Mouse (Mus musculus) gastrocnemius, postnatal 10 days (tissue): ENCODE measurements at regions not wholly inside any gene's neighbourhood (a gene's known extent, or its start where the extent isn't known, plus 50 kb on each side); places are given as distances from the start of the nearest gene placed in this dataset.

Experiments
- DNase-seq: peaks from one replicate; pipeline ENCODE4 v3.0.0; 2021; ENCODE audit warnings: mixed read lengths

DNA sequence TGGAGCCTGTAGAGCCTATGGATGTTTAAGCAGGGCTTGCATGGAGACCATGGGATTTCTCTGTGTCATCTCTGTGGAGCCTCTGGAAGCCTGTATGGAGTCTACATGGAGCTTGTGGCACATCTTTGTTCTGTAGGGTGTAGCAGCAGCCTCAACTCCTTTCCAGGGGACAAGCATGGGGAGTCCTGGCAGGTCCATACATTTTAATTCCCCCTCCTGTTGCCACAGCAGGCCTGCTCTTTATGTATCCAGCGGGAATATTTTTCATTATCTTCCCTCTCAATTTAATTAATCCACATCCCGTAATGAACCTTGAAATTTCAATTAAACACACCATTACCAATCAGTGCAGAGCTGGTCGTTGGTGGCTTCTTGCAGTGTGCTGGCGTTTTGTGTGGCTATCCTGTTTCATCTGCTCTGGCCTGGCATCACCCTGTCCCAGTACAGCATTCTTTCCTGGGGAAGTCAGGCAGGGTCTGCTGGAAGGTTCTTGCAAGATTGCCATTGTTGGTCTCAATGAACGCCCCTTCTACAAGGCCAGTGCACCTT is 81.8 kb upstream of the Hdac4 start:
- DNase-seq, result no peak

DNA sequence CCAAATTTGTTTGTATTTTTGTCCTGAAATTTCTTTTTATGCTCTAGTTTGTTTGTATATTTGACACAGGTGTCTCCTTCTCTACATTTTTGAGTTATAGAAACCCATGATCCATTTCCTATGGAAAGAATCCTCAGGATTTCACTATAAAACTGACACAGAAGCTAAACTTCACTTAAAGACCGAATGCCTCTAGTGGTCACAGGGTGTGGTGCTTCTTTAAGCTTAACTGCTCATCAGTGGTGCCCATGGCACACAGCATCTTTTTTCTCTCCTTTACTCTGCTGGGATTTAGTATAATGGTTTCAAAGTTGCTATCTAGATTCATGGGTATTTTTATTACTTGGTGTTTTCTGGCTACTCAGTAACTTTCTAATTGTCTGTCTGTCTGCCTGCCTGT is 79.9 kb upstream of the Hdac4 start:
- no peak for DNase-seq

DNA sequence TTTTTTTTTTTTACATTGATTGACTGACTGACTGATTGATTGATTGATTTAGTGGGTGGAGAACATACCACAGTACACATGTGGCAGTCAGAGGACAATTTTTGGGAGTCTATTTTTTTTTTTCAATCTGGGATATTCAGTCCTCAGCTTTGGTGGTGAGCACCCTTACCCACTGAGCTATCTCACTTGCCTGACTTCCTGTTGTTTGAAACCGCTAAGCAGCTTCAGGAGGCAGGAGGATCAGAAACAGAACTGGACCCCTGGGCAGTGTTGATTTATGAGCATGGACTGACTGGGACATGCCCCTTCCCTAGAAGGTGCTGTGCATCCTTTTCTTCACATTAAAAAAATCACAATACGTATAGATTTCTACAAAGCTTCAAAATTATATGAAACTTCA is 78.3 kb upstream of the Hdac4 start:
- no peak for DNase-seq

DNA sequence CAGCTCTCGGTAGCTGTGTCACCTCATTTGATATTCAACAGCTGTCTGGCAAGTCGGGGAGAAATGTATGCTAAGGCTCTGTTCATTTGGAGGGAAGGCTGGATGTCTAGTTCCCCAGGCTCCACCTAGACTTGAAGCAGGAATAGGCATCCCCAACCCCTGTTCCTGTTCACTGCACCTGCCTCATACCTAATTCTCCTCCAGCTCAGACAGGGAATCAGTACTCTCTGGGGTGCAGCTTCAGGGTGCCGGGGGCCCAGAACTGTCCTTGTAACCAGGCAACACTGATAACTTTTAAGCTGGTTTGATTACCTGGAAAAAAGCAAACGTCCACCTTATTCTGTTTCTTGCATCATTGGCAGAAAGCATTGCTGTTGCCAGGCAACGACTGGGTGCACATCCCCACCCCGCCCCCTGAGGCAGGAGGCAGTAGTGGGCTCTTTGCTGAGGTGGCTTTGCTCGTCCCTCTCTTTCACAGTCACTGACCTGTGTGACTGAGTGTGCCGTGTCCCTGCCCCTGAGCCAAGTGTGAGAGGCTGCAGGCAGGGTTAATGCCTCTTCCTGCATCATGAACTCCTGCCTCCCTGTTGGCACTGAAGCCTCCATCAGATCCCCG is 76.3 kb upstream of the Hdac4 start:
- no peak for DNase-seq

DNA sequence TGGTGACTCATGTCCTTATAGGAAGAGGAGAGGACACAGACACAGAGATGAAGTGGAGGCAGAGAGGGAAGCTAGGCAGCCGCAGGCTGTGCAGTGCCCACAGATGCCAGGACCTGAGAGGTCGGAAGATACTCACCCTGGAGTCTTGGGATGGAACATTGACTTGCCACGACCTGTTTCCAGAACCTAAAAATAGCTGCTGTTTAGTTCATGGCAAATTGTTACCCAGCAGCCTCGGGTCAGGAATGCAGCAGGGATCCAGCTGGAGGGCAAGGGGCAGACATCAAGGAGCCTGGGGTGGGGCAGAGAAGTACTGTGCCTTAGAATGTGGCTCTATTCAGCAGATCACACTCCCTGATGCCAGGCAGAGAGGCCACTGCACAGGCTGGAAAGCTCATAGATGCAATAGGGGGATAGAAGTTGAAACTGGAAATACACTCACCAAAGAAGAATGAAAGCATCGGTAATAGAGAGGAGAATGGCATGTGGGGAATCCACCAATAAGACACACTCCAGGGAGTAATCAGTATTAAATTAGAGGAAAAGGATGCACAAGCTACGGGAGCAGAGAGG is 75.1 kb upstream of the Hdac4 start:
- no peak for DNase-seq

DNA sequence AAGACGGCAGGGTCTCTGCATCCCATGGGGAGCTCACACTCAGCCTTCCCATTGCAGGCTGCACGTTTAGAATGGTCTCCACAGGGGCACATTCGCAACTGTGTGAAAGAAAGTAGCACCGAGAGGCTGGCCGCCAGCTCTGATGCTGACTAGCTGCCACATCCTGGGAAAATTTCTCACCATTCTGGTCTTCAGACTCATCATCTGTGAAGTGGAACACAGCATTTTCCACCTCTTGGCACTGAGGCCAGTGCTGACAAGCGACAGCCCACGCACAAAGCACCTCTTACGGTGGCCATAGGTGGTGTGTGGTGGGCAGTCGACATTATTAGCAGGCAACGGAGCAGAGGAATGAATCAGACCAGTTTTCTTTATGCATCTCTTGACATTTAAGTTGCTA is 74.0 kb upstream of the Hdac4 start:
- DNase-seq, result no peak

DNA sequence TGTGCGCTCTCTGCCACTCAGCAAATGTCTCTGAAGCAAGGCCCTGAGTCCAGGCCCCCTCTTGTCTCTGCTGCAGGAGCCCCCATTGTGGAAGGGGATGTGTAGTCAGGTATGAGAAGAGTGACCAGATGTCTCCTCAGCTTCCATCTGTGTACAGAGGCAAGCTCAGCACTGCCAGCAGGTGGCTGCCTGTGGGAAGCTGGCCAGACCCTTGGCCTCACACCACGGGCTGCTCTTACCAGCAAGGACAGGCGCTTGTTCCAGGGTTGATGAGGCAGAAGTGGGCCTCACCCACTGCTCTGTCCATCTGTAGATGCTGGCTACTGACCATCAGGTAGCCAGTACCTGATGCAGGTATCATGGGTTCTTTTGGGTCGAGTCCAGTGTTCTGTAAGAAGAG is 69.4 kb upstream of the Hdac4 start:
- DNase-seq, result peak; percentile 61

DNA sequence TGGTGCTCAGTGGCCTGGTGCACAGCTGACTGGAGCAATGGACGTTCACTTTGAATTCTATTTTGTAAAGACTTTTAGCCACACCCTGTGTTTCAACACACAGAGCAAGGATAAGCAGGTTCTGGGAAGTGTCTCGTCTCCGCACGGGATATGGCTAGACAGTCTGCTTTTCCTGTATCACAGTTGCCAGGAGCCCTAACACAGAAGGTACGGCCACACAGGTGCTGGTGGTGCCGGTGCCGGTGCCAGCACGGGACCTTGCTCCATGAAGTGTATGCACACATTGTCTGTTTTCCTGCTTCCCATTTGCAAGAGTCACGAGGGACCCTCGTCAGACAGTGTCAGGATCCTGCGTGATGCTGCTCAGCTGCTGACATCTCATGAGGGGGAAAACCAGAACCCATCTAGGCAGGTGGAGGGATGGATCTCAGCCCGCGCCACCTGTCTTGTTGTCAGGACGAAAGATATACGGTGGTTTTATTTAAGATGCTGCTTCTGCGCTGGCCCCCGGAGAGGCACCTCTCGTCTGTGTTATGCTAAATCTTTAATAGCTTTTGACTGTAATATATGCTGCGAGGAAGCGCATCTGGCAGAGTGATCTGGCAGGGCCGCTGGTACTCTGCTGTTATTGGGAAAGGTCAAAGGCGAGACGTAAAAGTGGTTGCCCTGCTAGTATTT is 64.4 kb upstream of the Hdac4 start:
- DNase-seq, result no peak

DNA sequence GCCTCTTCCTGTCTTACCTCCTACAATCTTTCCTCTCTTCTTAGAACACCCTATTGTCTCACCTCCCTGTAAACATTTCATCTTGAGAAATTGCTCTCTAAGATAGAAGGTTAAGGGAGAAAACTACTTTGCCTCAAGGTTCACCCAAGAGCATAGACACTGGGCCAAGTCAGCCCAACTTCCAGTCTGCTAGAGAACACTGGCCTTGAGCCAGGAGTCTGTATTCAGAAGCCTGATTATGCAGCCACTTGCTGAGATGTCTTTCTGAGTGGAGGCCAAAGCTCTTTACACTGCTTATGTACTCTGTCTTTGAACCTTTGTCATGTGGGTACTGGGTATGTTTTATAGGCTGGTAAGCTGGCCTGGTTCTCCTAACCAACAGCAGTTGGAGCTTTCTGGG is 62.5 kb upstream of the Hdac4 start:
- no peak for DNase-seq

DNA sequence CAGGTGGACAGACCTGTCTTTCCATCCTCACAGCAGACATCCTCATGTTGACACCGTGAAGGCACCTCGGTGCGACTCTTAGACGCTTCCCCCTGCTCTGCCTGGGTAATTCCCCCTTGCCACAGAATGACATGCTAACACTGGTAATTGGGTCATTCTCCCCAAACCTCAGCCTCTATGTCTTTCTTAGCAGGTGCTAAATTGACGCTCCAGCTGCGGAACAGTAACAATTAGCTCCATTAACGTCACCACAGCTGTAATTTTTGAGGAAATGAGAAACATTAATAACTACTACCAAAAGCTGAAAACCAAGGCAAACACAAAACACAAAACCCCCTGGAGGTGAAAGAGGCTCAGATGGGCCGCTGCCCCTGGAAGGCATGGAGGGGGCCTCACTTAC is 57.6 kb upstream of the Hdac4 start:
- DNase-seq, result no peak

DNA sequence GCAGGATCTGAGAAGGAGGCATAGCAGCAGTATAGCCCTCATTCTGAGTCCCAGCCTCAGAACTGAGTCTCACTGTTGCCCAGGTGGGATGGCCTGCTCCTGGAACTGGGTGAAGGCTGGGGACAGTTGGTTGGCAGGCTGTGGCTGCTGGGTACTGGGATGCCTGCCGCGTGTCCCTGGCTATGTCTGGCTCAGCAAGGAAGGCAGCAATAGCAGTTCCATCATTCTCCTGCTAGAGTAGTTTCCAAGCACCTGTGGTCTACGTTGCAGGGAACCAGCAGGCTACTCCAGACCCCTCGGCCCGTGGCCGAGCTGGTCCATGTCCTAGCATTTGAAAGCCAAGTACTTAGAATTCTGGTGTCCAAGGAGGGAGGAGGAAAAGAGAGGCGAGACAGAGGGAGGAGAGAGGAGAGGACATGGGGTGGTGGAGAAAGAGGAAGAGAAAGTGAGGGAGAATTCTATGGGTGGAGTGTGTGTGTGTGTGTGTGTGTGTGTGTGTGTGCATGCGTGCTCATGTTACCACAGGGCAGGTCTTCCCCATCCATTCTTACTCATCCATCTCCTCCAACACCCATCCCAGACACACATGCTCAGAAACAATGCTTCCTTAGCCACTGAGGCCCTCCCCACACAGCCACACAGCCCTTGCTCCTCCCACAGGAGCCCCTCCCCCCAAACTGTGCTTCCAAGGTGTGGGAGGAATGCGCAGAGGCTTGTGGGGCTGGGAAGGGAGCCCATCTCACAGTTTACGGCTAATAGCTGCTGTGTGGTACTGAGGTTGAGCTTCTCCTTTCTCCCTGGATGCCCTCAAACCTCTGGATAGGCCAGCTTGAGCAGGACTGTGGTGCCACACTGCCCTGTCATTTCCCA is 55.3 kb upstream of the Hdac4 start:
- no peak for DNase-seq
